Mouse (Mus musculus): ENCODE measurements around the gene Ulk1. TPM values are rescaled to one million over a fixed set of nuclear protein-coding genes. Genes with fewer than 3 reads are reported as not detected.
A peak's percentile ranks its signal among the peaks of the same experiment; 100 is the strongest.

Gene Ulk1
- total and polyA plus RNA-seq, 3 experiments, result 4.9 to 23.0 TPM; not detected in 1

DNA sequence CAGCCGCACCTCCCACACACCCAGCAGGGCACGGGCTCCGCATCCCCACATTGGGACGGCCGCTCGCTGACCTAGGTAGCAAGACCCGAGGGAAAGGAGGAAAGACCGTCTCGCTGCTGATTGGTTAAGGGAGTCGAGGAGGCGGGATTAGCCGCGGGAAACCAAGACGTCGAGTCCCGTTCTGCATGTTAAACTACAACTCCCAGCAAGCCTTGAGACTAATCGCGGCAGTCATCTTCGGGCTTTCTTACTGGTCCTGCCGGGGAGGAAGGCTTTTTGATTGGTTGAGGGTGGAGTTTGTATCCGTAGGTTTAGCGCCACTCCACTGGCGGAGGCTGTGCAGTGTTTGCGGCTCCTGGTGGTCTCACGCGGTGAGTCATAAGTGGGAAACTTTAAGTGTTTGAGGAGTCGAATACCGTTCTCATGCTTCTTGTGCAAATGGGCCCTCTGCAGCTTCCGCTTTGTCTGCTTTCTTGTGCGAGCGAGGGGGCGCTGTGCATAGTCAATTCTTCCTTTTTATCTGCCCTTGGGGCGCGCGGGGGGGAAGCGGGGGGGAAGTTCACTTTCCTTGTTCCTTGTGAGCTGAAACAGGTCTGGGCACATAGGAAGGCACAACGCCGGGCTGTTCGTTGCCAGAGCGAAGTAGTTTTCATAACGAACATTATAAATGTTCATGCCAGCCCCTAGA, 29.9 kb upstream of the Ulk1 start, which contains the start of the genes Hscb and Chek2 (continued):
- TF ChIP-seq KAT2A (conservative IDR thresholded peaks at IDR 0.05; ENCODE audit: low read depth, low read length) (peak; percentile 92), MEF2A (IDR thresholded peaks at IDR 0.05; ENCODE audit: extremely low read depth, insufficient replicate concordance, low read depth, low read length, poor library complexity, severe bottlenecking) (no peak), UBTF (IDR thresholded peaks at IDR 0.05; ENCODE audit: borderline replicate concordance, insufficient read depth, low read depth, low read length) (no peak), JUND (IDR thresholded peaks at IDR 0.05; ENCODE audit: low read depth, low read length) (peak; percentile 26; the same call in 1 of the 2 replicates), POLR2AphosphoS2 (IDR thresholded peaks at IDR 0.05; ENCODE audit: low read length) (peak; percentile 84; the same call in 1 of the 2 replicates)

- Histone ChIP-seq H3K4me1 (ENCODE audit: control insufficient read depth in 1 of 2, insufficient read depth in 2 of 2, low read length in 2 of 2) (peaks cover 6 to 21% of the 10 kb centered on the region in 2 experiments), H3K27ac (ENCODE audit: control insufficient read depth, low read depth, low read length) (peak overlapping the region; percentile 79), H3K4me3 (ENCODE audit: control insufficient read depth in 1 of 2, insufficient read depth in 1 of 2, low read depth in 2 of 2, low read length in 2 of 2) (peak overlapping the region; percentile 69 to 84), H3K9me3 (replicated peaks; ENCODE audit: insufficient read depth, low read length) (no peaks in the 10 kb centered on the region), H3K9ac (ENCODE audit: control insufficient read depth, low read depth, low read length, poor library complexity, severe bottlenecking) (peak overlapping the region; percentile 78), H3K27me3 (ENCODE audit: control insufficient read depth in 1 of 2, insufficient read depth in 2 of 2, low read length in 2 of 2) (no peaks in the 10 kb centered on the region), H3K79me2 (ENCODE audit: control insufficient read depth, insufficient read depth, low read length, poor library complexity) (peaks cover 22% of the 10 kb centered on the region), H3K36me3 (ENCODE audit: control insufficient read depth in 1 of 2, insufficient read depth in 2 of 2, low read length in 2 of 2) (peaks cover 5 to 36% of the 10 kb centered on the region in 2 experiments)
- DNase-seq (ENCODE audit: low read depth, low spot score), result peak; percentile 75
- TF ChIP-seq TAL1 (IDR thresholded peaks at IDR 0.05; ENCODE audit: low read length), result peak; percentile 66
- no peak for TF ChIP-seq NRF1 (IDR thresholded peaks at IDR 0.05; ENCODE audit: insufficient read depth, low read depth, low read length, poor library complexity, severe bottlenecking)
- TF ChIP-seq ZMIZ1 (IDR thresholded peaks at IDR 0.05; ENCODE audit: low read depth, low read length), result no peak
- no peak; the same call in 1 of the 2 replicates for TF ChIP-seq SIN3A (IDR thresholded peaks at IDR 0.05; ENCODE audit: low read length)
- no peak for TF ChIP-seq KAT2A (conservative IDR thresholded peaks at IDR 0.05; ENCODE audit: low read depth, low read length)
- no peak; the same call in 1 of the 2 replicates for TF ChIP-seq HCFC1 (IDR thresholded peaks at IDR 0.05; ENCODE audit: low read depth, low read length)
- no peak for TF ChIP-seq MEF2A (IDR thresholded peaks at IDR 0.05; ENCODE audit: extremely low read depth, insufficient replicate concordance, low read depth, low read length, poor library complexity, severe bottlenecking)
- TF ChIP-seq MAZ (IDR thresholded peaks at IDR 0.05; ENCODE audit: low read depth, low read length), result peak; percentile 96
- TF ChIP-seq JUND (IDR thresholded peaks at IDR 0.05; ENCODE audit: low read depth, low read length), result no peak
- TF ChIP-seq SMC3 (IDR thresholded peaks at IDR 0.05; ENCODE audit: low read depth, low read length), result no peak
- 0 out of 2 replicates have a peak, but pooled peaks have one; percentile 8 for TF ChIP-seq TBP (IDR thresholded peaks at IDR 0.05; ENCODE audit: low read depth, low read length)
- TF ChIP-seq MXI1 (IDR thresholded peaks at IDR 0.05; ENCODE audit: low read depth, low read length), result no peak; the same call in none of the 2 replicates
- no peak for TF ChIP-seq POLR2AphosphoS5 (IDR thresholded peaks at IDR 0.05; ENCODE audit: borderline replicate concordance, low read depth, low read length)
- no peak; the same call in 1 of the 2 replicates for TF ChIP-seq MAFK (IDR thresholded peaks at IDR 0.05; ENCODE audit: borderline replicate concordance, low read depth, low read length)
- TF ChIP-seq RAD21 (IDR thresholded peaks at IDR 0.05; ENCODE audit: low read depth, low read length), result no peak
- peak; percentile 89 for TF ChIP-seq GATA1 (IDR thresholded peaks at IDR 0.05; ENCODE audit: low read depth, low read length)
- TF ChIP-seq GABPA (IDR thresholded peaks at IDR 0.05; ENCODE audit: low read depth, low read length), result no peak
- TF ChIP-seq USF2 (IDR thresholded peaks at IDR 0.05; ENCODE audit: borderline replicate concordance in 1 of 2, insufficient read depth in 1 of 2, low read depth in 1 of 2, low read length in 2 of 2), result no peak
- TF ChIP-seq NELFE (IDR thresholded peaks at IDR 0.05; ENCODE audit: low read depth, low read length), result peak; percentile 5
- no peak for TF ChIP-seq CHD1 (IDR thresholded peaks at IDR 0.05; ENCODE audit: low read depth, low read length)
- no peak for TF ChIP-seq BHLHE40 (IDR thresholded peaks at IDR 0.05; ENCODE audit: borderline replicate concordance, low read depth, low read length)
- TF ChIP-seq MYC (IDR thresholded peaks at IDR 0.05; ENCODE audit: low read depth, low read length), result peak; percentile 25; the same call in 1 of the 2 replicates
- TF ChIP-seq EP300 (IDR thresholded peaks at IDR 0.05; ENCODE audit: low read depth in 1 of 2, low read length in 2 of 2), result peak; percentile 80 to 82
- peak; percentile 64; the same call in 1 of the 2 replicates for TF ChIP-seq ETS1 (IDR thresholded peaks at IDR 0.05; ENCODE audit: low read depth, low read length)
- TF ChIP-seq MYB (IDR thresholded peaks at IDR 0.05; ENCODE audit: low read depth, low read length), result no peak
- TF ChIP-seq RCOR1 (IDR thresholded peaks at IDR 0.05; ENCODE audit: low read depth, low read length), result peak; percentile 82
- TF ChIP-seq POLR2A (IDR thresholded peaks at IDR 0.05; ENCODE audit: control insufficient read depth in 1 of 2, insufficient read depth in 1 of 2, low read depth in 1 of 2, low read length in 2 of 2, poor library complexity in 1 of 2), result no peak
- TF ChIP-seq ELF1 (IDR thresholded peaks at IDR 0.05; ENCODE audit: low read depth, low read length), result no peak
- TF ChIP-seq E2F4 (IDR thresholded peaks at IDR 0.05; ENCODE audit: borderline replicate concordance, low read depth, low read length), result no peak
- TF ChIP-seq UBTF (IDR thresholded peaks at IDR 0.05; ENCODE audit: borderline replicate concordance, insufficient read depth, low read depth, low read length), result no peak
These were observed 29.3 kb upstream of the Ulk1 start for GRCm38 (mm10) chr5:110839038-110839677.
